Mouse (Mus musculus): Measurements from ENCODE around the gene Abhd18. TPM values are rescaled to one million over a fixed set of nuclear protein-coding genes. Genes with fewer than 3 reads are reported as not detected.
A peak's percentile ranks its signal among the peaks of the same experiment; 100 is the strongest.

Gene Abhd18
- total RNA-seq, 2 experiments from 2014 or later, result 13.5 to 15.2 TPM

DNA sequence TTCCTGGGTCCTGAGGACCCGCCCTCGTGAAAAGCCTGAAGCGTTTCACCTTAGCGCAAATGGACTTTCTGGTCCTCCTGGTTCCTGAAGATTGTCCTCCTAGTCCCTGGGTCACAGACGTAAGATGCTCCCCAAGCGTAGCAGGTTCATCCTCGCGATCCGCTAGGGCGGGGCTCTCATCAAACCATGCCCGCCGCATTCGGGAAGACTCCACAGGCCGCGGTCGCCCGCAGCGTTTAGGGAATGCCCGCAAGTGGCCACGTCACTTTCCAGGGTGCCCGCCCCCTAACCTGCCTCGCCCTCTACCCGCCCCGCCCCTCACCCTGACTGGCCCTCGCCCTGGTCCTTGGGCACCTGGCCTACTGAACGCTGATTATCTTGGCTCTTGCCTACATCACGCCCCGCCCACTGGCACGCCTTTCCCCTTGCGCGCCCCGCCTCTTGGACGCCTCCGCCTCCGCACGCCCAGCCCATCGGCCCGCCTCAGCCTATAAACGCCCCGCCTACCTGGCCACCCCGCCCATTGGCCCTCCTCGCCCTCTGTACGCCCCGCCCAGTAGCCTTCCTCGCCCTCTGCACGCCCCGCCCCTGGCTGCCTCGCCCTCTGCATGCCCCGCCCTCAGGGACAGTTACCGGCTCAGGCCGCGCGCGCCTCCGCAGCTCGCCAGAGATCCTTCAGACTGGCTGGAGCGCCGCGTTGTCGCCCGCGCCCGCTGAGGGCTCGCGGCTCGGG, 102.6 kb downstream of the Abhd18 start, which contains the start of gene Larp1b:
Larp1b (plus strand) TSS at position 659 of the 733 bp plus-strand sequence.
- intact Hi-C loops (cut with DNase I), result no loop called here
- DNase-seq (ENCODE audit: extremely low spot score in 1 of 2, low spot score in 2 of 2), result peak; percentile 96 to 99

DNA sequence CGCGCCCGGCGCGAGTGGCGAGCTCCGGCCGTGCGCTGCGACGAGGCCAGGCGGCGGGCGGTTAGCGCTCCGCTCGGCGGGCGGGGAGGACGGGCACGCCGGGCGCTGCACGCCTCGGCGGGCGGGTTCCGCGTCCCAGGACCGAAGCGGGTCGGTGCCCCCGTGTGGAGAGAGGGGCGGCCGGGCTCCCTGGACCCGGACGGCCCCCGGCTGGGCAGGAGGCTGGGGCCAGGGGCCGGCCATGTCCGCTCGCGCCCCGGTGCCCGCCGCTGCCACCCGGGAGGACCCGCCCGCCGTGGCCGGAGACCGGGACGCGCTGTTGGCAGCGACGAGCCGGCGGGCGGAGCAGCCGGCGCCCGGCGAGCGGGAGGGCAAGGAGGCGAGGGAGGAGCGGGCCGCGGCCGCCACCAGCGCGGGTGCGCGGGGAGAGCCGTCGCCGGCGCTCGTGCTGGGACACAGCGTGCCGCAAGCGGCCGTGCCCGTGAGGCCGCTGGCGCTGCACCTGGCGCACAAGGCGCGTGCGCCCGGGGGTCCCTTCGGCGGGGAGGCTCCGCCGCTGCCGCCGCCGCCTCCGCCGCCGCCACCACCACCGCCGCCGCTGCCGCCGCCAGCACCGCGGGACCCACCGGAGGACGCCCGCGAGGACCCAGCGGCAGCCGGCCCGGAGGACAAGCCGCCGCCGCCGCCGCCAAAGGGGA, 103.3 kb downstream of the Abhd18 start:
- DNase-seq (ENCODE audit: extremely low spot score in 1 of 2, low spot score in 2 of 2), result peak in 1 of 2 experiments; percentile 71
- intact Hi-C loops (cut with DNase I), result no loop called here

DNA sequence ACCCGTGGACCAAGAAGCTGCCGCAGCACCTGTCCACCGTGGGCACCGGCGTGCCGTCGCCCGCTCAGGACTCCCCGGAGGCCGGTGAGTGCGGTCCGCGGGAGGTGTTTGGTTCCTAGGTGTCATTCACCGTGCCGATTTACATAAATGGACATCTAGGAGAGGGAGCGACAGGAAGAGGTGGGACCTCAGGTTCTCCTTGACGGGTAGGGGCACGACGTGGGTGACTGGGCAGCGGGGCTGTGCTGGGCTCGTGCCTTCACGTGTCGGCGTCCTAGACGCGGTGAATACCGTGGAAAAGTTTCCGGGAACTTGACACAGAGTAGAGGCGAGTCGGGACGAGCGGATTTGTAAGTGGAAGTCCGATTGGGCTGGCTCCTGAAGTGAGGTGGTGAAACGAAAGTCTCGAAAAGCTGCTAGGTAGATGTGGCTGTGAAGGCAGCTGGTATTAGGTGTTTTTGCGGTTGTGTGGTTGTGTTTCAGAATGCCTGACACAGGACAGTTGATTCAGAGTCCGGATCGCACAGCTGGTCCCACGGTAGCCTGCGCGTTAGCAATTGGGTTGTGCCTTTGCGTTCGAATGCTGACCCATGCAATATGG, 103.9 kb downstream of the Abhd18 start:
- intact Hi-C loops (cut with DNase I), result no loop called here
- DNase-seq (ENCODE audit: extremely low spot score in 1 of 2, low spot score in 2 of 2), result peak in 1 of 2 experiments; percentile 6

DNA sequence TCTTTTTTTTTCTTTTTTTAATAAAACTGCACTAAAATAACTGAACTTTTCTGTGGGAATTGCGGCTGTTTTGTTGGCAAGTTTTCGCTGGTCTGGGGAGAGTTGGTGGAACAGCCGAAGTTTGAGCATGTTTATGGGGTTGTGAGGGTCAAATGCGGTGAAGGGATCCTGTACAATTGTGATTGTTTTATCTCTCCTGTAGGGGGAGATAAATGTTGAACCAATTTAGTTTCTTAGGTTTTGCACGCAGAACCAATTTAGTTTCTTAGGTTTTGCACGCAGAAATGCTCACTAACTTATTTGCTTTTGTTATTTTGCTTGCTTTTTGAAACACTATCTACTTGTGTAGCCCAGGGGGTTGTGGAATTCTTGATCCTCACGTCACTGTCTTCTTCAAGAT, 104.6 kb downstream of the Abhd18 start:
- intact Hi-C loops (cut with DNase I), result no loop called here
- DNase-seq (ENCODE audit: extremely low spot score in 1 of 2, low spot score in 2 of 2), result no peak

DNA sequence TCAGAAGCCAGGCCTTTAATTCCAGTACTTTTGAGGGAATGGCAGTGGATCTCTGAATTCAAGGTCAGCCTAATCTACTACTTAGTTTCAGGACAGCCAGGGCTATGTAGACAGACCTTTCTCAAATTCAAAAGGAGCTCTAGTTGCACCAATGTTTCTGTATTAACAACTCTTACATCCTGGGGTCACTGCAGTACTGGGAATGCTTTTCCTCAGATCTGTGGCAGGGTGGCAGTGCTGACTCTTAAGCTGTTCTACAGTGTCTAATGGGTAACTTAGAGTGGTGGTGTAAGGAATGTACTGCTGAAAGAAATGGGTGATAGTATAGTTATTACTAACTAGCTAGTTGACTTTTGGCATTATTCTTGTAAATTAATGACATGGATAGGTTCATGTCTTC, 105.8 kb downstream of the Abhd18 start:
- intact Hi-C loops (cut with DNase I), result no loop called here
- no peak for DNase-seq (ENCODE audit: extremely low spot score in 1 of 2, low spot score in 2 of 2)

DNA sequence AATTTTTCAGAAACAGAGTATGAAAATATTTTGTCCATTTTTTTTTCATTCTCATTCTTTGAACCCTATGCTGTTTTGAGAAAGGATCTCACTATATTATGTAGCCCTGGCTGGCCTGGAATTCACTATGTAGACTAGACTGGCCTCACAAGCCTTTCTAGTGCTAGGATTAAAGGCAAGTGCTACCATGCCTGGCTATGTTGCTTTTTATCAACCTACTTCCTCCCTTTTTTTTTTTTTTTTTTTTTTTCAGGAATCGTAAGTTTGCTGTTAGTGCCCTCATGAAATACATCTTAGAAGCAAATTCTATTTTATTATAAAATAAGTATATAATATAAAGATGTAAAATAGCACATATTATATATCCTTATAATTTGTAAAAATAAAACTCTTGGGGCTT, 108.0 kb downstream of the Abhd18 start:
- DNase-seq (ENCODE audit: extremely low spot score in 1 of 2, low spot score in 2 of 2), result no peak
- intact Hi-C loops (cut with DNase I), result no loop called here

DNA sequence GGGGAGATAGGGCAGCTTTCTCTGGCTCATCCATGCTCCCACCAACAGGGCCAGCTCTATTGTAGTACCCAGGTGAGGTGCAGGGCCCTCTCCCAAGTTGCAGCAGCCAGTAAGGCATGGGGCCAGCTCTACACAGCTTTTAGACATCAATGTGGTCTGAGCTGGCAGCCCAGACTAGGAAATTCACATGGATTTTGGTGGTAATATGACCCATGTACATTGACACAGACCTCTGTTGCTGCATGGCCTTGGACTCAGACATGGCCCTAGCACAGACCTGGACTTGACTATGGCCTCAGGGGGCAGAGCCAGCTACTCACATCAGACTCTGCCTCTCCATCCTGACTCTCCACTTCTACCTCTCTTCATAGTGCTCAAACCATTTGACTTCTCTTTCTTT, 112.1 kb downstream of the Abhd18 start:
- intact Hi-C loops (cut with DNase I), result no loop called here
- DNase-seq (ENCODE audit: extremely low spot score in 1 of 2, low spot score in 2 of 2), result no peak

DNA sequence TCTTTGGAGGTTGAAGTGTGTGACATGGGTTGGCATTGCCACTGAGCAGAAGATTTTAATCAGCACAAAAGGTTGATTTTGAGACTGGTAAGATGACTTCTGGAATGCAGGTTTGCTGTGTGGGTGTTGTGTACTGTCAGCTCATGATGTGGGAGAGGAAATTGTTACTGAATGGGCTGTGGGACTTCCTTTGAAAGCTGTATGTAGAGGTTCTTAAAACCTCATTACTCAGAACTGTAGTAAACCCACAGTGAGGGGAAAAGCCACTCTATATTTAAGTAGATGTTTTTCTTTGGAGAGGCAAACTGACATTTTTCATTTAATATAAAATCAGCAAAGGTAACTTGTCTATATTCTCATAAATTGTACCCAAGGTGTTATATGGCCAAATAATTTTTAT, 134.0 kb downstream of the Abhd18 start:
- no peak for DNase-seq (ENCODE audit: extremely low spot score in 1 of 2, low spot score in 2 of 2)
- intact Hi-C loops (cut with DNase I), result no loop called here

DNA sequence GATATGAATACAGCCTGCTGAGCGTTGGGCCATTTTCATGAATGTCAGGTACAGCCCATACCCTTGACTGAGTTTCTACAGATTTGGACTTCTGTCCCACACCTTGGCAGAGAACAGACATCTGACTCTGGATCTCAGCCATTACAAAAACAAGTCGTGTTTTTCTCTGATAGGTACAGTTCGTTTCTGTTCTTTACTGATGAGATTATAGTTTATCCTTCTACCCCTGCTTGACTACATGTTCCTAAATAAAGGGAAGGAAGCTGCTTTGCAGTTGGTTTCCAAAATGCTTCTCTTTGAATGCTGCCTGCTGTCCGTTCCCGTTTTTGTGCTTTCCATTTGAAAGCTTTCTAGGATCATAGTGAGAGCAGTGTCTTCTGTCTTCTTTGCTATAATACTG, 140.8 kb downstream of the Abhd18 start:
- DNase-seq (ENCODE audit: extremely low spot score in 1 of 2, low spot score in 2 of 2), result no peak
- intact Hi-C loops (cut with DNase I), result no loop called here

Other genes starting within 250 kb of the Abhd18 start
- under 1 TPM in 1 of 2 experiments, not detected in 1; 0.36 TPM for gene Slc25a31, start 138.1 kb upstream of the Abhd18 start, total RNA-seq (2021)
- gene Hspa4l, start 102.5 kb upstream of the Abhd18 start, total RNA-seq (2021), result 100 to 1,000 TPM in 1 of 2 experiments, 10 to 100 TPM in 1; 92.8 to 101 TPM
- gene Plk4, start 47.0 kb upstream of the Abhd18 start, total RNA-seq (2021), result 1 to 10 TPM; 5.8 to 7.0 TPM
- 10 to 100 TPM; 16.8 to 18.2 TPM for gene Mfsd8, start 84 bp upstream of the Abhd18 start, total RNA-seq (2021)
- gene 1700034I23Rik, start 55.6 kb downstream of the Abhd18 start, total RNA-seq (2021), result under 1 TPM; 0.17 to 0.24 TPM
- 10 to 100 TPM; 23.9 to 24.5 TPM for gene Larp1b, start 102.9 kb downstream of the Abhd18 start, total RNA-seq (2021)
- 10 to 100 TPM; 46.9 to 49.5 TPM for gene Pgrmc2, start 236.1 kb downstream of the Abhd18 start, total RNA-seq (2021)